Mouse (Mus musculus) lung, postnatal 0 days (tissue): ENCODE results near the gene Slc25a47. TPM values are rescaled to one million over a fixed set of nuclear protein-coding genes. Genes with fewer than 3 reads are reported as not detected.

Experiments used
- ATAC-seq: fragments of 200-750 bp; cut with Nextera tagmentation; 2 replicates; pipeline ENCODE4 v1.8.0; 2017; ENCODE audit warnings: moderate library complexity
- DNase-seq: peaks from one replicate; pipeline ENCODE4 v3.0.0-alpha.2; 2016; ENCODE audit warnings: low spot score
- H3K27ac ChIP-seq: fragments of 300-500 bp; sonication (generic); 2 replicates; pipeline ENCODE4 v1.5.1; 2014; ENCODE audit warnings: antibody characterized with exemption, mild to moderate bottlenecking, low read length, mixed read lengths
- H3K27me3 ChIP-seq: fragments of 300-500 bp; sonication (generic); replicated peaks from 2 replicates; pipeline ENCODE4 v1.6.1; 2014; ENCODE audit warnings: low read length, mixed read lengths; ENCODE audit not compliant: insufficient read depth
- H3K36me3 ChIP-seq: fragments of 300-500 bp; sonication (generic); 2 replicates; pipeline ENCODE4 v1.6.1; 2014; ENCODE audit warnings: low read length, mixed read lengths; ENCODE audit not compliant: insufficient read depth
- H3K4me1 ChIP-seq: fragments of 300-500 bp; sonication (generic); 2 replicates; pipeline ENCODE4 v1.6.1; 2014; ENCODE audit warnings: antibody characterized with exemption, low read depth, low read length, mixed read lengths; ENCODE audit not compliant: insufficient read depth
- H3K4me2 ChIP-seq: fragments of 300-500 bp; sonication (generic); replicated peaks from 2 replicates; pipeline ENCODE4 v1.6.1; 2014; ENCODE audit warnings: low read depth, mild to moderate bottlenecking, low read length, moderate library complexity, mixed read lengths
- H3K4me3 ChIP-seq: fragments of 300-500 bp; sonication (generic); 2 replicates; pipeline ENCODE4 v1.5.1; 2014; ENCODE audit warnings: low read depth, low read length
- H3K9ac ChIP-seq: fragments of 300-500 bp; sonication (generic); replicated peaks from 2 replicates; pipeline ENCODE4 v1.6.1; 2014; ENCODE audit warnings: low read depth, mild to moderate bottlenecking
- H3K9me3 ChIP-seq: fragments of 300-500 bp; sonication (generic); 2 replicates; pipeline ENCODE4 v1.6.1; 2016; ENCODE audit warnings: low read length, mixed read lengths
- CTCF ChIP-seq: IDR thresholded peaks from 2 replicates; pipeline ENCODE4 v1.5.1; 2016; ENCODE audit warnings: antibody characterized with exemption, mild to moderate bottlenecking
- EP300 ChIP-seq: IDR thresholded peaks from 2 replicates; pipeline ENCODE4 v1.6.1; 2016; ENCODE audit warnings: antibody characterized with exemption, mild to moderate bottlenecking, control low read depth
- WGBS: fragments of 180-500 bp; shearing (Covaris S2); extraction: QIAGEN DNeasy Blood & Tissue Kit; methylation state at CpG from one replicate; pipeline ENCODE4 v1.1.7; 2014; 5-methylcytosine and 5-hydroxymethylcytosine counted together
- polyA plus RNA-seq: library from polyadenylated mRNA; unstranded; fragments of >200 nt; fragmentation: Nextera tagmentation; extraction: Ambion mirVana; gene quantifications from 2 replicates; pipeline ENCODE4 v1.2.1, GENCODE M21; 2015

The Slc25a47 gene
- polyA plus RNA-seq, 1 experiment from 2014 or later, result 8.5 TPM

DNA sequence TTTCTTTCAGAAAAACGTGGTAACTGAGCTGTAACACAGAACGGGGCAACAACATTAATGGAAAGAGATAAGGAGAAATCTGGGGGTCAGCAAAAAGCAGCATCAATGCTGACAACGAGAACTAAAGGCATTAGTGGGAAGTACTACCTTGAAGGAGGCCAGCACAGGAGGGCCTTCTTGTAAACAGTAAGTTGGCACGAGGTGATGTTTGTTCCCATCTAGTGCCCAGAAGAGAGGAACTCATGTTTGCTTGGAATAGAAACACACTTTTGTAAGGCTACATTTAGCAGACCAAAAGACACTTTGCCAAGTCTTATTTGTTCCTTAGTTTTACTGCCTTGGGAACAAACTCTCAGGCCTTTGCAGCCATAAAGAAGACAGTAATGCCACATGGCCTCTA lies 52.8 kb downstream of the Slc25a47 start:
- Histone ChIP-seq H3K36me3 (peaks cover 14% of the 10 kb centered on the region; the same call in 1 of the 2 replicates), H3K9ac (no peak overlapping the region), H3K27me3 (no peaks in the 10 kb centered on the region), H3K4me1 (peaks cover 8% of the 10 kb centered on the region; the same call in 1 of the 2 replicates), H3K27ac (peak overlapping the region; percentile 57; the same call in 1 of the 2 replicates), H3K4me3 (no peak overlapping the region), H3K4me2 (no peak overlapping the region), H3K9me3 (no peaks in the 10 kb centered on the region)
- ATAC-seq (peak; percentile 29; the same call in 1 of the 2 replicates), DNase-seq (no peak)
- 54% methylated on average over 4 of the region's 4 CpGs for WGBS
- TF ChIP-seq EP300 (no peak), CTCF (no peak)

DNA sequence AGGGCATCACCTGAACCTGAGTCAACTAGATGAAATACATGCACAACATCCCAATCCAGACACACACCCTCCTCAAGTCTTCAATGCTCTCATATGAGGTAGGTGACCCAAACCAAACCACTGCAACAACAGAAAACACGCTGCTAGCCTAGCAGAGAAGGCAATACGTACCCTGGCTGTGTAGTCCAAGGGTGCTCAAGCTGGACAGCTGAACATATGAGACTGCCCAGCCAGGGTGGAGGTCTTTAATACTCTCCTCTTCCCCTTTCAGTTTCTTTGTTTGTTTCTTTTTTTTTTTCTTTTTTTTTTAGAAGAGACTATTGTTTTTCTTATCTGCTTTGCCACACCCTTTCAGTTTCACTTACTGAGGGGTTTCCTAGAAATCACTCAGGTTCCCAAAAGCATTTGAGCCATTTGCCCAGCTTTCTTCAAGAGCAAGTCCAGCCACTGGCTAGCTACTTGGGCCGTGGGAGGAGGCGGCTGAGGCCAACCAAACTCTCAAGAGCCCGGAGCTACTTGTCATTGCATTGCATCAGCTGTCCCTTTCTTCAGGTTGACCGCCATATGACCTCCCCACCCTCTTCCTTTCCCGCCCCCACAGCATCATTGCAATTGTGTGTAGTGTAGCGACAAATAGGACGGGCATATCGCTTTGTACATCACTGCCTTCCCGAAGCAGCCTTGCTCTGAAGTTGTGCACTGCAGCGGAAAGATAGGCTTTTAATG lies 57.3 kb downstream of the Slc25a47 start, which contains the start of gene Wdr25:
TSS of gene Wdr25 (plus strand) at position 643 of the 726 bp plus-strand sequence.
- Histone ChIP-seq H3K4me1 (peaks cover 11% of the 10 kb centered on the region; the same call in 1 of the 2 replicates), H3K9ac (peak within 1 kb of the TSS; percentile 65), H3K9me3 (no peaks in the 10 kb centered on the region), H3K4me3 (peak within 1 kb of the TSS; percentile 83), H3K36me3 (0 out of 2 replicates have a peak, but pooled peaks cover 2% of the 10 kb centered on the region), H3K27ac (peak within 1 kb of the TSS; percentile 84), H3K27me3 (no peaks in the 10 kb centered on the region), H3K4me2 (peak within 1 kb of the TSS; percentile 86)
- ATAC-seq, result peak; percentile 36
- WGBS, result 13% methylated on average over 12 of the region's 12 CpGs
- TF ChIP-seq CTCF, result no peak
- peak; percentile 75; the same call in 1 of the 2 replicates for TF ChIP-seq EP300
- DNase-seq, result peak; percentile 75

DNA sequence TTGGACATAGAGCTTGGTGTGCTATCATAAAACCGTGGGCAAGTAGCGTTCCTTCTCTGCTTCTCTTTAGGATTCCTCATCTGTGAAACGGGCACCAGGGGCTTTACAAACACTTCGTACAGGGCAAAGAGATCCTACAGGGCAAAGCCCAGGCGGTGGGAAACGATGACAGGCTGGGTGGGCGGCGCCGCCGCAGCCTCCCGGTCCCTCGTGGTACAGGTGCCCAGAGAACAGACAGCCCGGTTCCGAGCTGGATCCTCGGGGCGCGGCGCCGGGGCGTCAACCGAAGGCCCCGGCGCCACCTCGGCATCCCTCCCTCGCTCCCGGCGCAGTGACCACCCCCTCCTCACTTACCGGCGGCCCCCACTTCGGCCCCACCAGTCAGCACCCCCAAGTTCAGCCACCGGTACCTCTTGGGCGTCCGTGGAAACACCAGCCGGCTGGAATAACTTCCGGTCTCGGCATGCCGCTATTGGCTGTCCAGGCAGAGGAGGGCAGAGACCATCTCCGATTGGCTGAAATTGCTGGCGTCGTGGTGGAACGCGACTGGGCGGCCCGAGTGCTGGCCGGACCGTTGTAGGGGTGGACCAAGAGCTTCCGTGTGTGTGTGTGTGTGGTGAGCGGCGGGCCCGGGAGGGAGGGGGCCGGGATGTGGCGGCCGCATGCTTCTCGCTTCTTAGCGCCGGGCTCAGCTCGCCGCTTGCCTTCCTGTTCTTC lies 58.0 kb downstream of the Slc25a47 start, which contains the start of gene Wars:
TSS of gene Wars (minus strand) at position 460 of the 717 bp plus-strand sequence.
- Histone ChIP-seq H3K9ac (peak within 1 kb of the TSS; percentile 65), H3K4me2 (peak within 1 kb of the TSS; percentile 86), H3K4me3 (peak within 1 kb of the TSS; percentile 83), H3K27me3 (no peaks in the 10 kb centered on the region), H3K36me3 (no peaks in the 10 kb centered on the region), H3K4me1 (peaks cover 10% of the 10 kb centered on the region; the same call in 1 of the 2 replicates), H3K9me3 (no peaks in the 10 kb centered on the region), H3K27ac (peak within 1 kb of the TSS; percentile 84)
- DNase-seq, result peak; percentile 97
- ATAC-seq, result peak; percentile 99
- under 1% methylated on average over 47 of the region's 58 CpGs for WGBS
- TF ChIP-seq CTCF (no peak), EP300 (no peak)

DNA sequence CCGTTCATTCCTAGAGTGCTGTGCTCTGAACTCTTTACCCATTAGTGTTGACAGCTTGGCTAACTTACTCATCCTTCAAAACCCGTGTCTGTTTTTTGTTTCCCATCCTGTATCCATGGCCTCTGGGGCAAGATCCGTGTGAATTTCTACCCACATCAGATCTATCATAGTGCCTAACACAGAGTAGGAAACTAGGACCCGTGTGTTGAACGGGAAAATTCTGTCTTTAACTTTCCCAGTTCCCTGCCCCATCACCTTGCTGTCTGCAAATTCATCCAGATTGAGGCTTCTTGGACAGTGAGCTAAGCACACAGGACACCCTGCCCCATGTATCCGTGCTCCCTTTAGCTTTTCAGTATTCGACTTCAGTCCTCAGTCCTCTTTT lies 58.6 kb downstream of the Slc25a47 start:
- ATAC-seq (no peak), DNase-seq (no peak)
- Histone ChIP-seq H3K27me3 (no peaks in the 10 kb centered on the region), H3K4me2 (peak overlapping the region; percentile 86), H3K27ac (no peak overlapping the region), H3K9ac (peak overlapping the region; percentile 39), H3K4me3 (peak overlapping the region; percentile 83), H3K9me3 (no peaks in the 10 kb centered on the region), H3K36me3 (no peaks in the 10 kb centered on the region), H3K4me1 (peaks cover 8% of the 10 kb centered on the region; the same call in 1 of the 2 replicates)
- TF ChIP-seq EP300 (no peak), CTCF (no peak)
- 4% methylated on average over 7 of the region's 7 CpGs for WGBS

DNA sequence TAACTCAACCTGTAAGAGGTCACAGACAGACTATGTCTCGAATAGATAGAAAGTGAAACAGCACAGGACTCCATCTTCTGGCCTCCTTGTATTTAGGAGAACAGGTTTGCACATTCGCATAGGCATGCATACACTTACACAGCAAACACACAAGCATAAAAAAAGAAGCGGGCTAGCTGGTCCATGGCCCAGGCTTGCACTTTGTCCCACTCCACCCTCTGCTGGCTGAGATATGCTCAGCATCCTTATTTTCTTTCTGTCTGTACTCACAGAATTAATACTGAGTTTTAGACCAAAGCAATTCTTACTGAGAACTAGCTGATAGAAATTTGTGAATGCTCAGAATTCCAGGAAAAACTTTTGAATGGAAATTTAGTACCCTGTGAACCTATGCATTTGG lies 60.2 kb downstream of the Slc25a47 start:
- TF ChIP-seq CTCF, result peak; percentile 72
- TF ChIP-seq EP300, result no peak
- Histone ChIP-seq H3K36me3 (no peaks in the 10 kb centered on the region), H3K4me3 (no peak overlapping the region), H3K4me1 (peaks cover 8% of the 10 kb centered on the region; the same call in 1 of the 2 replicates), H3K27ac (no peak overlapping the region), H3K9me3 (no peaks in the 10 kb centered on the region), H3K4me2 (no peak overlapping the region), H3K27me3 (no peaks in the 10 kb centered on the region), H3K9ac (no peak overlapping the region)
- no peak for ATAC-seq
- 52% methylated on average over 3 of the region's 3 CpGs for WGBS
- peak; percentile 44 for DNase-seq

DNA sequence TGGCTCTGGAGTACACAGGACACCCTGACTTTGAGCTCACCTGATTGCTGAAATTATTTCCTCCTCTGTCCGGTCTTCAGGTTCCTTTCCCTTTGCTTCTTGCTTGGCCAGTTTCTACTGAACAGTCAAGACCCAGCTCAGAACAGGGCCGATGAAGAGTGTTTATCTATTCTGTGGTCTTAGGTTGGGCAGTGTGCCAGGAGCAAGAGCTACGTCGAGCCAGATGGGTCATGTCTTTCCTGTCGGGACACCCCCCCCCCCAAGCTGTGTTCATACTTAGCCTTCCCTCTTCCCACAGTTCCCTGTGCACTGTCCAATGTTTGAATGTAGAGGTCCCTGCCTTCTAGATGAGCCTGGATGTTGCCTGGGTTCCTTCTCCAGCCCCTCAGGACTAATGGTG lies 65.5 kb downstream of the Slc25a47 start:
- no peaks in the 10 kb centered on the region for H3K4me1 ChIP-seq
- TF ChIP-seq CTCF (no peak), EP300 (no peak)
- H3K4me2 ChIP-seq, result no peak overlapping the region
- H3K9me3 ChIP-seq, result no peaks in the 10 kb centered on the region
- H3K27ac ChIP-seq, result peak overlapping the region; percentile 15; the same call in 1 of the 2 replicates
- 26% methylated on average over 5 of the region's 5 CpGs for WGBS
- H3K27me3 ChIP-seq, result no peaks in the 10 kb centered on the region
- peak; percentile 39 for DNase-seq
- no peaks in the 10 kb centered on the region for H3K36me3 ChIP-seq
- no peak overlapping the region for H3K9ac ChIP-seq
- ATAC-seq, result peak; percentile 71
- H3K4me3 ChIP-seq, result no peak overlapping the region
